Mouse (Mus musculus): ENCODE results near the gene Cdt1. TPM values are rescaled to one million over a fixed set of nuclear protein-coding genes. Genes with fewer than 3 reads are reported as not detected.

Gene Cdt1
- polyA plus RNA-seq, 1 experiment from 2014 or later = 41.1 TPM

- Histone ChIP-seq H3K4me3 (ENCODE audit: low read length) (no peak overlapping the region), H3K27me3 (ENCODE audit: control insufficient read depth, insufficient read depth, low read depth, low read length) (no peaks in the 10 kb centered on the region), H3K36me3 (ENCODE audit: control insufficient read depth, insufficient read depth, low read length) (peaks cover 5% of the 10 kb centered on the region; the same call in 1 of the 2 replicates), H3K4me2 (ENCODE audit: low read depth, low read length) (no peak overlapping the region), H3K4me1 (replicated peaks; ENCODE audit: control insufficient read depth, insufficient read depth, low read length) (peaks cover 19% of the 10 kb centered on the region), H3K9me3 (ENCODE audit: control insufficient read depth, low read length) (no peaks in the 10 kb centered on the region), H3K27ac (ENCODE audit: low read length) (peak overlapping the region; percentile 40; the same call in 1 of the 2 replicates), H3K9ac (ENCODE audit: low read length) (no peak overlapping the region)
- 37% methylated on average over 9 of the region's 9 CpGs for WGBS
- peak; percentile 14; the same call in 1 of the 2 replicates for ATAC-seq (ENCODE audit: low read depth)
Measured at GRCm38 (mm10) chr8:122616181-122616905, 48.5 kb downstream of the Cdt1 start.

GRCm38 (mm10) chr8:122617947-122618546, 50.2 kb downstream of the Cdt1 start:
- H3K27me3 ChIP-seq (ENCODE audit: control insufficient read depth, insufficient read depth, low read depth, low read length) = no peaks in the 10 kb centered on the region
- peaks cover 11% of the 10 kb centered on the region for H3K4me1 ChIP-seq (replicated peaks; ENCODE audit: control insufficient read depth, insufficient read depth, low read length)
- peak; percentile 32; the same call in 1 of the 2 replicates for ATAC-seq (ENCODE audit: low read depth)
- no peaks in the 10 kb centered on the region for H3K9me3 ChIP-seq (ENCODE audit: control insufficient read depth, low read length)
- H3K4me2 ChIP-seq (ENCODE audit: low read depth, low read length) = no peak overlapping the region
- H3K27ac ChIP-seq (ENCODE audit: low read length) = no peak overlapping the region
- peaks cover 5% of the 10 kb centered on the region; the same call in 1 of the 2 replicates for H3K36me3 ChIP-seq (ENCODE audit: control insufficient read depth, insufficient read depth, low read length)
- WGBS = 31% methylated on average over 5 of the region's 7 CpGs
- H3K4me3 ChIP-seq (ENCODE audit: low read length) = no peak overlapping the region
- no peak overlapping the region for H3K9ac ChIP-seq (ENCODE audit: low read length)

GRCm38 (mm10) chr8:122618660-122619378, 51.0 kb downstream of the Cdt1 start:
- Histone ChIP-seq H3K9ac (ENCODE audit: low read length) (no peak overlapping the region), H3K4me1 (replicated peaks; ENCODE audit: control insufficient read depth, insufficient read depth, low read length) (peaks cover 11% of the 10 kb centered on the region), H3K9me3 (ENCODE audit: control insufficient read depth, low read length) (no peaks in the 10 kb centered on the region), H3K4me2 (ENCODE audit: low read depth, low read length) (no peak overlapping the region), H3K27ac (ENCODE audit: low read length) (no peak overlapping the region), H3K36me3 (ENCODE audit: control insufficient read depth, insufficient read depth, low read length) (peaks cover 3% of the 10 kb centered on the region; the same call in 1 of the 2 replicates), H3K4me3 (ENCODE audit: low read length) (no peak overlapping the region), H3K27me3 (ENCODE audit: control insufficient read depth, insufficient read depth, low read depth, low read length) (no peaks in the 10 kb centered on the region)
- ATAC-seq (ENCODE audit: low read depth) = no peak
- WGBS = 70% methylated on average over 6 of the region's 6 CpGs

- no peak for ATAC-seq (ENCODE audit: low read depth)
- Histone ChIP-seq H3K27ac (ENCODE audit: low read length) (no peak overlapping the region), H3K4me3 (ENCODE audit: low read length) (no peak overlapping the region), H3K4me1 (replicated peaks; ENCODE audit: control insufficient read depth, insufficient read depth, low read length) (peaks cover 11% of the 10 kb centered on the region), H3K27me3 (ENCODE audit: control insufficient read depth, insufficient read depth, low read depth, low read length) (no peaks in the 10 kb centered on the region), H3K36me3 (ENCODE audit: control insufficient read depth, insufficient read depth, low read length) (no peaks in the 10 kb centered on the region), H3K9ac (ENCODE audit: low read length) (no peak overlapping the region), H3K9me3 (ENCODE audit: control insufficient read depth, low read length) (no peaks in the 10 kb centered on the region), H3K4me2 (ENCODE audit: low read depth, low read length) (no peak overlapping the region)
- 24% methylated on average over 5 of the region's 5 CpGs for WGBS
Measured at GRCm38 (mm10) chr8:122620446-122620845, 52.6 kb downstream of the Cdt1 start.

- Histone ChIP-seq H3K9me3 (ENCODE audit: control insufficient read depth, low read length) (no peaks in the 10 kb centered on the region), H3K27ac (ENCODE audit: low read length) (no peak within 1 kb of the TSS), H3K4me1 (replicated peaks; ENCODE audit: control insufficient read depth, insufficient read depth, low read length) (no peaks in the 10 kb centered on the region), H3K36me3 (ENCODE audit: control insufficient read depth, insufficient read depth, low read length) (no peaks in the 10 kb centered on the region), H3K4me2 (ENCODE audit: low read depth, low read length) (no peak within 1 kb of the TSS), H3K27me3 (ENCODE audit: control insufficient read depth, insufficient read depth, low read depth, low read length) (no peaks in the 10 kb centered on the region), H3K9ac (ENCODE audit: low read length) (no peak within 1 kb of the TSS), H3K4me3 (ENCODE audit: low read length) (no peak within 1 kb of the TSS)
- 63% methylated on average over 6 of the region's 6 CpGs for WGBS
- no peak for ATAC-seq (ENCODE audit: low read depth)
Measured at GRCm38 (mm10) chr8:122622727-122623126, 54.9 kb downstream of the Cdt1 start, which contains the start of gene Pabpn1l. TSS of gene Pabpn1l (minus strand) at chr8:122622739.

Small RNA genes lying within 50 kb of the gene (microRNA-seq; reads per million reads assigned to microRNA genes)
- gene Mir6396 = not detected

Other genes starting within 250 kb of the Cdt1 start
- gene Trhr2, start 207.3 kb upstream of the Cdt1 start, polyA plus RNA-seq (2015; fragmentation: Nextera tagmentation; extraction: Ambion mirVana) = not detected in 2 replicates
- gene Zc3h18, start 191.4 kb upstream of the Cdt1 start, polyA plus RNA-seq (2015; fragmentation: Nextera tagmentation; extraction: Ambion mirVana) = 37.3 and 41.3 TPM in 2 replicates
- not detected in 2 replicates for gene Il17c, start 146.0 kb upstream of the Cdt1 start, polyA plus RNA-seq (2015; fragmentation: Nextera tagmentation; extraction: Ambion mirVana)
- 219 and 241 TPM in 2 replicates for gene Cyba, start 135.1 kb upstream of the Cdt1 start, polyA plus RNA-seq (2015; fragmentation: Nextera tagmentation; extraction: Ambion mirVana)
- 19.8 and 20.6 TPM in 2 replicates for gene Mvd, start 124.6 kb upstream of the Cdt1 start, polyA plus RNA-seq (2015; fragmentation: Nextera tagmentation; extraction: Ambion mirVana)
- gene Snai3, start 107.3 kb upstream of the Cdt1 start, polyA plus RNA-seq (2015; fragmentation: Nextera tagmentation; extraction: Ambion mirVana) = 1.3 and 1.5 TPM in 2 replicates
- gene Rnf166, start 92.0 kb upstream of the Cdt1 start, polyA plus RNA-seq (2015; fragmentation: Nextera tagmentation; extraction: Ambion mirVana) = 38.1 and 40.1 TPM in 2 replicates
- 34.7 and 36.9 TPM in 2 replicates for gene Ctu2, start 91.9 kb upstream of the Cdt1 start, polyA plus RNA-seq (2015; fragmentation: Nextera tagmentation; extraction: Ambion mirVana)
- 23.3 and 30.0 TPM in 2 replicates for gene Piezo1, start 16.7 kb upstream of the Cdt1 start, polyA plus RNA-seq (2015; fragmentation: Nextera tagmentation; extraction: Ambion mirVana)
- gene Aprt, start 8.9 kb downstream of the Cdt1 start, polyA plus RNA-seq (2015; fragmentation: Nextera tagmentation; extraction: Ambion mirVana) = 279 and 290 TPM in 2 replicates
- 15.0 and 15.2 TPM in 2 replicates for gene Galns, start 43.4 kb downstream of the Cdt1 start, polyA plus RNA-seq (2015; fragmentation: Nextera tagmentation; extraction: Ambion mirVana)
- gene Trappc2l, start 43.6 kb downstream of the Cdt1 start, polyA plus RNA-seq (2015; fragmentation: Nextera tagmentation; extraction: Ambion mirVana) = 48.0 and 62.6 TPM in 2 replicates
- gene Pabpn1l, start 54.7 kb downstream of the Cdt1 start, polyA plus RNA-seq (2015; fragmentation: Nextera tagmentation; extraction: Ambion mirVana) = not detected in 2 replicates
- 5.8 and 6.8 TPM in 2 replicates for gene Cbfa2t3, start 131.1 kb downstream of the Cdt1 start, polyA plus RNA-seq (2015; fragmentation: Nextera tagmentation; extraction: Ambion mirVana)
- 17.0 and 17.1 TPM in 2 replicates for gene Acsf3, start 207.5 kb downstream of the Cdt1 start, polyA plus RNA-seq (2015; fragmentation: Nextera tagmentation; extraction: Ambion mirVana)

Measured in lung, embryonic 16.5 days (tissue).